Mouse (Mus musculus): Measurements from ENCODE around the gene Dydc2.

Gene Dydc2

DNA sequence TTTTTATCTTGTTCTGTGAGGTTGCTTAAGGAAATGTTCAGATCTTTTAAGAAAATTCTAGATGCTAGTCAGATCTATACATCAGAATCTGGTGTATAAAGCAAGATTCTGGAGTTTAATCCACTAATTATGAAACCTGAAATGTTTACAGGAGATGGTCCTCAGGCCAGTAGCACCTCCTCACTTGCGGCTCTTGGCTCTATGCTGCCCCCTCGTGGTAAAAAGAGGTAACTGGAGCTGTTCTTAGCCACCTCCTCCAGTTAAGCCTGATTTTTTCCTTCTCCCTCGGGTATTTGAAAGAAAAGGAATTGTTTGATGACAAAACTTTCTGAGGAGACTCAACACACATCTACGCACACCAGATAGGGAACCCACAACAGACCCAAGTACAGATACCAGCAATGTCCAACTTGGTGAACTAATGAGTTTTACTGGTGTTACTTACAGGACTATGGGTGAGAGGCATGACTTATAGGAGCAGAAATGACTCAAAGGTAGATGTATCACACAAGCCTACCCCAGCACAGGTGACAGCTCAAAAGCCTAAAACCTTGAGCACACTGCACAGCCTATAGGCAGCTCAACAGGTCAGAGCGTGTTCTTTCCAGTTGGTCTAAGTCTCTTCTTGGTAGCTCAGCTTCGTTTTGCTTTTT lies 33.7 kb downstream of the Dydc2 start:
- peak; percentile 66 to 81 for DNase-seq

DNA sequence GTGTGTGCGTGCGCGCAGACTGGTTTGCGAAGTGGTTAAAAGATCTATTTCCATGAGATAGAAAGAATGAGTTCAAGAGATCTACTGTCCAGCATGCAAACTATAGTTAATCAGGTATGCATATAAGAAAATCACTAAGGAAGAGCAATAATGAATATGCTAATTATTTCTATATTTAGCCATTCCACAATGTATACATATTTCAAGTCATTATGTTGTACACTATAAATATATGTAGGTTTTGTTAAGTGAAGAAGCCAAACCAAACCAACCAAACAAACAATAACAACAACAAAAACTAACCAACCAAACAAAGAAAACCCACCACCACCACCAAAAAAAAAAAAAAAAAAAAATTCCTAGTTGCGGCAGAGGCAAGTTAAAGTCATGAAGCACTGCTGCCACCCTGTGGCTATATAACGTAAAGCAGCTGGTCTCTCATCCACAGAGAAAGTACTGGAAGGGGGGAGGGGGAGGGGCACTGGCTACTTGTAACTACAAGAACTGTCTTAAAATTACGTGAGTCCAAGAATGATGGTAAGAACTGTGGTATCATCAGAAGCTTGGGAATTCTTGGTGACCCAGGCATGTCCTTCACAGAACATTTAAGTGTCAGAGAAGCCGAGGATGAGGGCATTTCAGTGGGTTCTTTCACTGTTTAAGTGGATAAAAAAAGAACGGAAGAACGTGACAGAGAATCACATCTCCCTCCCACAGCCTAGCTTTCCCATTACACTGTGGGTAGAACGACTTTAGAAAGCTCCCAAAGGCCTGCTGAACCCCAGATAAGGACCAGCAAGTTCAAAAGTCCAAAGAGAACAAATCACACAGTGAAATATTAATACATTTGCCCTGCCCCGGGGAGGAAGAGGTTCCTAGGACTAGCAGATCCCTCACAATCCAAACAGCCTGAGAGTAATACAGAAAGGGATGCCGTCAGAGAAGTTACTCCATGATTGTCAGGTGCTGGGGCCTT lies 35.6 kb downstream of the Dydc2 start:
- peak; percentile 89 to 94 for DNase-seq

DNA sequence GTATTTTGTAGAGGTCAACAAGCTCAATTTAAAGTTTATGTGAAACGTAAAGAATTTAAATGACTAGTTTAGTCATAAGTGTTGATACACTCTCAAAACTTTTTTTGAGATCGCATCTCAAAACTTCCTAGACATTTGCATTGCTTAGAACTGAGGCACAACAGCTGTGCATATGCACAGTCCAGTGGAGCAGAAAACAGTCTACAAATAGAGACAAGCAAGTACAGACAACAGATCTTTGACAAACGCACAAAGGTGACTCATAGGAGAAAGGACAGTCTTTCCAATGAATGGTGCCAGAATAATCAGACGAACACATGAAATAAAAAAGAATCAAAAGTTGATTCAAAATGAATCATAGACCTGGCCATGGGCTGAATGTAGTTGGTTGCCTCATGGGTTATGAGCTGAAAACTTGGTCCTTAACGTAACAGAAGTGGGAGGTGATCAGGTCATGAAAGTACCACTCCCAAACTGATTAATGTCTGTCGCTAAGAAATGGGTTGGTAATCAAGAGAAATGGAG lies 38.0 kb downstream of the Dydc2 start:
- no peak for DNase-seq

DNA sequence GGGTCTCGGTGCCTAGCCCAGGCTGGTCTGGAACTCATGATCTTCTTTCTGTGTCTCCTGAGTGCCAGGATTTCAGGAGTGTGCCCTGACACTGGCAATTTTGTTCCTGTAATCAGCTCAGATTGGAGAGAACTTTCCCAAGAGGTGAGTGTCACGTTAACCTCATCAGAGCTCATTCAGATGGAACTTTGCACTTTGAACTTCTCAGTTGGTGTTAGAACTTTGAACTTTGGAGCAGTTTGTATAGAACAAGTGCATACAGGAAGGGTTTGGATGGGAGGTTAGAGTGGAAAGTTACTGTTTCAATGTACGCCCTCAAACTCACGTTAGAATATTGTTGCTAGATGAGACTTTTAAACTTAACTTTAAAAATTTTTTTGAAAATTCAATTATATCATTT lies 39.7 kb downstream of the Dydc2 start:
- DNase-seq = peak; percentile 16 to 69

DNA sequence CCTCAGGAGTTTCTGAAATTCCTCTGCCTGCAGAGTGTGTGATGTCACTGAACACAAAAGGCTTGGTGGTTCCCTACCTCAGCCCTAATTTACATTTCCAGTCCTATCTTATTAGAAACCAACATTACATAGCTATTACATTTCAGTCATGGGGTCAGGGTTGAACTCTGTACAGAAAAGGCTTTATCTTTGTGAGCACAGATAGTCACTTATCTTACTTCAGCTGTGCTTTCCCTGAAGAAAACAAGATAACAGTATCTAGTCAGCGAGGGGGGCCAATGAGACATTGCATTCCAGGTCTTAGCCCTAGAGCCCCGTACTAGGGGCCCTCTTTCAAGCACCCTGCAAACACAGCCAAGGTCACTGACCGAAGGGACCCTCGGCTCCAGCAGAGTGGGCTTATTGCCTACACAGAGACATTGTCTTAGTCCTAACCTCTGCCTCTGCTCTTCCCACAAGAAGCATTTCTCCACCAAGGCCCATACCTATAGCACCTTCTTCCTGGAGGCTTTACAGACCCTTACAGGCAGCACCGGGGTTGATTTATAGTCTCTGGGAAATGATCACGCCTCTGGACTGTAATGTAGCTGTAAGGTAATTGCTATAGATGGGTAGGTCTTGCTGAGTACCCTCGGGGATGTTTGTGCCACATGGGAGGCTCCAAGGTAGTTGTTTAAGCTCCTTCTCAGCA lies 43.3 kb downstream of the Dydc2 start:
- DNase-seq = no peak

DNA sequence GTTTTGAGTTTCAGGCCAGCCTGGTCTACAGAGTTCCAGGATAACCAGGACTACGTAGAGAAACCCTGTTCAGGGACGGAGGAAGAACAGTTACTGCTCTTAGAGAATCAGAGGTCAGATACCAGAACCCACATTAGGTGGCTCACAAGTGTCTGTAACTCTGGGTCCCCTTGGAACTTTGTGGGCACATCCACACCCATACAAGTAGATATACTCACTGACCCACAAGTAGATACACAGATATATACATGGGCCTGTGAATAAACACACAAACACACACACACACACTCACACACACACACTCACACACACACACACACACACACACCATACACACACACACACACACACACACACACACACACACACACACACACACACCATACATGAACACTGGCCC lies 43.9 kb downstream of the Dydc2 start:
- DNase-seq = no peak

DNA sequence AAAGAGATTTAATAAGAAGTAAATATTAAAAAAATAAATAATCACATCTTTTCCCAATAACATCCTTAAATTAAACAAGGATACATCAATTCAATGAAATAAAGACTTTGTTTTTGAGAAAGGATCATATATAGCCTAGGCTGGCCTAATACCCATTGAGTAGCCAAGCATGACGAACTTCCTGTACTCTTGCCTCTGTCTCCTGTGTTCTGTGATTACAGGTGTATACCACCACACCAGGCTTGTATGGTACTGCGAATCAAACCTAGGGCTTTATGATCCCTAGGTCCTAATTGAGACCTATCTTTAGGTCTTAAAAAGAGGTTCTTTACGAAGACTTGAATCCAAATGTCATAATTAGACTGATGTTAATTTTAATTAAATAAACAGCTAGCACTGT lies 47.8 kb downstream of the Dydc2 start:
- no peak for DNase-seq

DNA sequence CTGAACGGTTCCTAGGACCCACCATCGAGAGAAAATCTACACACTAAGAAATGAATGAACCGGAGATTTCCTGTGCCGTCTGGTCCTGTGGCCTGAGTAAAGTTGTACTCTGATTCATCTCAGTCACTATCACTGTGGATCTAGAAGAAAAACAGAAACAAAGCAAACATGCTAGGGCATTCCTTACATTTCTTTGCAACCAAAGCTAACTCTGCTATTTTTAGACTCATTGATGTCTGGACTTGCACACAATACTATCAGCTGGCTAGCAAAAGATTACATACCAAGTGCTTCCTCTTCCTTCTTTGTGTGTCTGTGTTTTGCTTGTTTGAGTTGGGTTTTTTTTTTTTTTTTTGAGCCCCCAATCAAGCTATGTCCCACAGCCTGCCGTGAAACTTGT lies 51.5 kb downstream of the Dydc2 start:
- no peak for DNase-seq

DNA sequence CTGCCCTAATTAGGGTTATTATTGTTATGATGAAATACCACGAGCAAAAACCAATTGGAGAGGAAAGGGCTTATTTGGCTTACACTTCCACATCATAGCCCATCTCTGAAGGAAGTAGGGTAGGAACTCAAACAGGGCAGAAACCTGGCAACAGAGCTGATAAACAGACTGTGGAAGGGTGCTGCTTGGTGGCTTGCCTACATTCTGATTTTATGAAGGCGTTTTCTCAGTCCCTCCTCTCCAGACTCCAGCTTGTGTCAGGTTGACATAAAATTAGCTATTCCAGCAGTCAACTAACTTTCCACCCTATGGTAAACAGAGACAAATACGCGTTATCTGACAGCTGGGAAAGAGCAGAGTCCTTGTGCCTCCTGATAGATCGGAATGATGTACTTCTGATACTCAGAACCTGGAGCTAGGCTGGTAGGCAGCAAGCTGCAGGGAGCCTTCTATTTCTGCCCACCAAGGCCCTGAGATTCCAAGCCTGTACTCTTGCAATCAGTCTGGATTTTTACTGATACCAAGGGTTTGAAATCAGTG lies 54.2 kb downstream of the Dydc2 start:
- DNase-seq = no peak

DNA sequence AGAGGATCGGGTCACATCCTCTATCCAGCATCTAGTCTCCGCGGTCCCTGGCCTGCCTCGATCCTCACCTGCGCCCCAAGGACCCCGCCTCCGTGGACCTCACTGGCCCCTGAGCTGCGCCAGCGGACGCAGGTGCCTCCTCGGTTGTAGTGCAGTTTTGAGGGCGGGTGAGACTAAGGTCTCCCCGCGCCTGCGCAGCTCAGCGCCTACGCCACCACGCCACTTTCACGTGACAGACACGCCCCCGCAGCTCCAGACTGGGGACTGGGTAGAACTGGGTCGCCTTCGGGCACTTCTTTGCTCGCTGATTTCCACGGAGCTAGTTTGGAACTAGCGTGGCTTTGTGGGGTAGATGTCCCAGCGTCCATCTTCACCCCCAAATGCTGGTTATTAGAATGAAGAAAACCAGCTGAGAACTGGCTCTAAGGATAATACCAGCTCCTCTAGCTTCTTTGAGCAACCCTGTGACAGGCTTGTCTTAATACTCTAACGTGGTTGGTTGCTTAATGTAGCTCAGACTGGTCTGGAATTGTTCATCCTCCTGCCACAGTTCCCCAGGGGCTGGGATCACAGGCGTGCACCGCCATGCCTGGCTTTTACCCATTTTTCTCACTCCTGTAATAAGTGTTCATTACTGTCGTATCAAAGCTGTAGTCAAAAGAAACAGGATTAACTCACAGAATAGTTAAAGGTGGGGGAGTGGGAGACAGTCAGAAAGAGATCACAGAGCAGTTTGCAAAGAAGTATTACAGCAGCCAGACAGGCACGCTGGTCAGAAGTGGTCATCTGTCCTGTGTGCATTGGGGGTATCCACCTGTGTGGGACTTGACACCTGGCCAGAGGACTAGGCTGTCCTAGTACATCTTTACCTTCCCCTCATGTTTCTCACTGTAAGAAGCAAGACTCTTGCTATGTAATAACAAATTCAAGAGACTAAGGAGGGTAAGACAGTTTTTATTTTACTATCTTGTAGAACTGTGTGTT lies 55.1 kb downstream of the Dydc2 start, which contains the start of gene Fam213a:
TSS of gene Fam213a (minus strand) at position 159 of the 984 bp plus-strand sequence.
- DNase-seq = peak; percentile 93 to 96

DNA sequence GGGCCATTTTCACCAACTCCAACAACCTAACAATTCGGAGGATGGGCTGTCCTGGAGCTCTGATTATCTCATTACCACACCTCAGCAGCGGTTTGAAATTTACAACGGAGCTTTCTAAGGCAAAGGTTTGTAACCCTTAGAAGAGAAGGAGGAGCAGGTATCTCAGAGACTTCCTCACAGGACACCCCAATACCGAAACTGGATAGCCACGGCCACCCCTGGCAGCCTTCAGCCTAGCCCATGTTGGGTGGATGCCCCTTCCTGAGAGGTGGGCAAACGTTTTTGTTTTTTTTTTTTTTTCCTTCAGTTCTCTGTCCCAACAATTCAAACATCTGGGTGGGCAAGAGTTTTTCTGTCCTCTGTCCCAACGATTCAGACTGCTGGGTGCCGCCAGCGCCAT lies 55.9 kb downstream of the Dydc2 start:
- DNase-seq = no peak

DNA sequence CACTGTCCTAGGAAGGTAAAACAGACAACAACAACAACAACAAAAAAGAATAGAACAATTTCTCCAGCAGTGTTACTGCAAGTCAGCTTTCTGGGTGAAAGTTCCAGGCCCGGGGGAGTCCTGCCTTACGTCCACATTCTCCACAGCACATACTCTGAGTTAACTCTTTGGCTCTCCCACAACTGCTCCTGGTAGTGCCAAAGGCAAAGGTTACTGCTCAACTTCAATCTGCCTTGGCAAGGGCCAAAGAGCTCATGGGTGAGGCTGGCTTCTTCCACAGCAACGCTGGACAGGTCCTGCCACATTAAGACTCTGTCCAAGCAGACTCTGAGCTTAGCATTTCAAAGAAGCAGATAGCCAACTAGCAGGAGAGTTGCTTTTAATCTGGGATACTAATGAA lies 57.1 kb downstream of the Dydc2 start:
- peak; percentile 66 to 87 for DNase-seq

DNA sequence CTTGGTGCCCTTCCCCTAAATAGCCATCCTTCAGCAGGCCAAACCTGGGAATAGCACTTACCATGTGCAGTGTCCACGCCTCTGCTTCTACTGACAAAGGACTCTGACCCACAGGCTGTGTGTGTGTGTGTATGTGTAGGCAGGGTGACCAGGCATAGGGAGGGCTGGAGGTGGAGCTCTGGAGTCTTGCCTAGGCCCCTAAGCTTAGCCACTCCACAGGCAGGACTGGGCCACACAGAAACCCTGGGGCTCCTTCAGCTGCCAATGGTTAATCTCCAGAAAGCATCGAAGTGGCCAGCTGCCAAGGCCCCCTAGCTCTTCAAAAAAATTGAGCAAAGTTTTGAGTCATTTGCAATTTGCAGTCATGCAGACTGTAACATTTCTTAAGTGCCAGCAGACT lies 60.9 kb downstream of the Dydc2 start:
- DNase-seq = peak; percentile 76 to 85

DNA sequence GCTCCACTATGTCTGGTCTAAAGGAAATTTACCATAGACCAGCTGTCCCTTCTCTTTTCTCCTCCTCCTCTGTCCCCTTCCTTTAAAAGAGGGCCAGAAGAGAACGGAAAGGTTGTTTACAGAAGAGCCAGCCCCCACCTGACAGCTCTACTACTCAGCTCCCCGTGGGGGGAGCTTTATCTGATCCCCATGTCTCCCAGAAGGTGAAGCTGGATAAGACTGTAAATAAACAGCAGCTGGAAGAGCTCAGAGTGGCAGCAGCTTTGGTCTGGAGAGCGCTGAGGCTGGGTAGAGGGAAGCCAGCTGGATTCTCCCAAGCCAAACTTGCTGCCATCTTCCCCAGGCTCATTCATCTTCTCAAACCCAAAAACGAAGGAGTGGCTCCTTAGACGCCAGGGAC lies 61.4 kb downstream of the Dydc2 start:
- DNase-seq = no peak

DNA sequence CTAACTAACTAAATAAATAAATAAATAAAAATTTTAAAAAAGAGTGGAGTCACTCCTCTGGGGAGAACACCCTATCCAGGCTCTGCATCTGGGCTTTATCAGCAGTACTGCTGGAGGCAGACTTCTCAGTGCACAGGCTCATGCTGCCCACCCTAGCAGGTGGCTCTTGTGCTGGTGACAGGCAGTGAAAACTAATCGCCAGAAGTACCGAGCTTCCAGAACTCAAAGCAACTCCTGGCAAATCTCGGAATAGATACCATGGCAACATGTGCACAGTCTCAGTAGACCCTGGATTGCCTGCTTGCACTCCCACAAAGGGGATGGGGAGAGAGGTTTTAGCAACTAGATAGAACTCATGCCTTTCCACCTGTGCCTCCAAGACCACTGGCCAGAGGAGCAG lies 62.1 kb downstream of the Dydc2 start:
- no peak for DNase-seq

DNA sequence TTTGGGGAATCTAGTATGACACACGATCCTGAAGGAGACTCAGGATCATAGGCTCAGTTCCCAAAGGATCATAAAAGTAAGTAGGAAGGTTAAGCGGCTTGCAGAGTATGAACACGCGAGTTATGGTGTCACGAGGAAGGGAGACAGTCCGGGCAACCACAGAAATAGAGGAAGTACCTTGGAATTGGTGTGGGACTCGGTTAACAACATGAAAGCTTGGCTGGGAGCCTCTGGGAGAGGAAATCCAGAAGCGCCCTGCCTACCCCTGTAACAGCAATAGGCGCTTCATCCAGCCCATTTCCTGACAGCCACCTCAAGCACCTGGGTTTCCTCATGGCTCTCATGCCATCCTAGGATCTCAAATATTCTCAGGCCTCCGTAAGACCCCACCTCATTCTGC lies 62.7 kb downstream of the Dydc2 start:
- DNase-seq = no peak

DNA sequence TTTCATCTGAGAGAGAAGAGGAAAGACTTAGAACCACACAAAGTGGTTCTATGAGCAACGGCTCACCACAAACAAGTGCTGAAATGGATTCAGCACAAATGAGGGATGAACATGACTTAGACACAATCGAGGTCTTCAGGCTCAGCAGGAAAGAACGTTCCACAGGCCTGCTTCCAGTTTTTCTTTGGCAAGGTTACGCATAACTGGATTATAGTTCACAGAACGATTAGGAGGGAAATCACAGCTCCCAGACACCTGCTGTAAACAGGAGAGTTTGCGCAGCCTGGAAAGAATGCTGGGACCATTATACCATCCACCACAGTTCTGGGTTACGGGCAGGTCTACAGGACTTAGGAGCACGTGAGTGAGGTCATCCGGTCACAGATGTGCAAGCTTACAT lies 63.3 kb downstream of the Dydc2 start:
- peak in 1 of 2 experiments; percentile 51 for DNase-seq

DNA sequence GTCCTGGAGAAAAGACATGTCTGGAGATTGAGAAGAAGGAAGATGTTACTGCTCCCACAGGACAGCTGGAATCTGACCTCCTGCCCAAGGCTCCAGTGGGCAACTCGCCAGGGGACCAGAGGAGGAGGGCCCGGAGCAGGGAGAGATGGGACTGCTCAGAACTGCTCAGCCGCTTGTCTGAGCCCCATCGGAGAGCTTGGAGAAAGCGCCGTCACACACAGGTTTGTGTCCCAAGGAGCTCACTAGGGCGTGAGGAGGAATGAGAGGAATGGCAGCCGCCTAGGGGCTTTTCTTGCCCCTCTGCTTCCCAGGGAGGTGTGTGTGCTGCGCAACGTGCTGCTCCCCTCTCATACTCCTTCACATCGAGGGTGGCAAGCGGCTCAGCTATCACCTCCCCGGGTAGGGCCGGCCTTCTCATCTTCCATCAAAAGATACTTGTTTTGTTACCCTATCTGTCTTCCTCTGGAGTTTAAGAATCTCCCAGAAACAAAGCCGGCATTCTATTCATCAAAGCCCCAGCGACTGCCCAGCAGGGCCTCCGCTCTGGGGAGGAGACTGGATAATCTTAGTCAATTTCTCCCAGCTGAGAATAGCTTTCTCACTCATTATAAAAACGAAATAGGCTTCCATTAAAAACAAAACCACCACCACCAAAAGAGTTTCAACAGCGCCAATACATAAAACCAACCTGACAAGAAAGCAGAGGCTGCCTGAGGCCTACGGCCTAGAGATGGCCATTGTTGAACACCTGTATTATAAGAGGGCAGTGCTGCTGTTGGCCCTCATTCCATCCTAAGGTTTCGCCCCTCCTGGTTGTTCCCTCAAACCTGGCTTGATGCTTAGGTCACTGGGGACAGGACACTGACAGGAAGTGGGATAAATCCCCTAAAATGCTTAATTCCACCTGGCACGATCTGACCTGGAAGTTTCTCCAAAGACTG lies 64.5 kb downstream of the Dydc2 start:
- peak; percentile 90 to 95 for DNase-seq

DNA sequence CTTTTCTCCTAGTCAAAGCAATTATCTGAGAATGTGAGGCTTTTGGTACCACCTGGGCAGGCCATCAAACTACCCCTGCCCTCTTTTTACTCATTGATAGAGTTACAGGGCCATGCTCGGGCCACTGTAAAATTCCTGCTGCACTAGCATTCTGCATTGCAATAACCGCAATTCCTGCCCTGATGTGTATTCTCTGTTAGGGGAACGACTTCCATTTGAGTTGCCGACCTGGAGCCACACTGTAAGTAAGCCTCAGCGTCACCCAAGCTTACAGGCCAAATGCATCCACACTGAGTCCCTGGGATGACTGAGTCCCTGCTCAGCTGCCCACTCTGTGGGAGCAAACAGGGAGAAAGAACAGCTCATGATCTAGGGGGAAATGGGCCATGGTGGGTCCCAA lies 67.4 kb downstream of the Dydc2 start:
- DNase-seq = no peak

DNA sequence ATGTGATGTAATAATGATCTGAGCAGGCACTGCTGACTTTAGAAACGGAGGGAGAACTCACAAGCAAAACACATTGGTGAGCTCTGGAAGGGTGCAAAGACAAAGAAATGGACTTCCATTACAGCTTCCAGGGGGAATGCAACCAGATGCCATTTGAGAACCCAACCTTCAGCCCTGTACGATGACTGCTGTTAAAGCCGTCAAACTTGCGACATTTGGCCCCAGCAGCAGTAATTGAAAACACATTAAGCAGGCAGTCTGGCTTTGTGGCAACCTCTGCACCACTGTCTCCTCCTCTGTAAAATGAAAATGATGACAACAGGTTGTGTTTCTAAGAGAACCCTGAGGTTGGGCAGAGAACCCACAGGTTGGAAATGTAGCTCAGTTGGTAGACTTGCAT lies 68.2 kb downstream of the Dydc2 start:
- no peak for DNase-seq

Data from kidney, postnatal 36 days (tissue).